Mouse (Mus musculus) lung, embryonic 16.5 days (tissue): ENCODE results near the gene Oas1a. TPM values are rescaled to one million over a fixed set of nuclear protein-coding genes. Genes with fewer than 3 reads are reported as not detected.

ENCODE experiments used
- ATAC-seq: fragments of 200-750 bp; cut with Nextera tagmentation; 2 replicates; pipeline ENCODE4 v1.8.0; 2017; ENCODE audit warnings: low read depth, mild to moderate bottlenecking, moderate library complexity
- H3K27ac ChIP-seq: fragments of 300-500 bp; sonication (generic); 2 replicates; pipeline ENCODE4 v1.5.1; 2014; ENCODE audit warnings: mild to moderate bottlenecking, control low read depth, low read length
- H3K27me3 ChIP-seq: fragments of 300-500 bp; sonication (generic); 2 replicates; pipeline ENCODE4 v1.6.1; 2014; ENCODE audit warnings: low read depth, low read length, mixed read lengths; ENCODE audit not compliant: control insufficient read depth, insufficient read depth
- H3K36me3 ChIP-seq: fragments of 300-500 bp; sonication (generic); 2 replicates; pipeline ENCODE4 v1.6.1; 2014; ENCODE audit warnings: low read length; ENCODE audit not compliant: control insufficient read depth, insufficient read depth
- H3K4me1 ChIP-seq: fragments of 300-500 bp; sonication (generic); replicated peaks from 2 replicates; pipeline ENCODE4 v1.6.1; 2014; ENCODE audit warnings: low read length, mixed read lengths; ENCODE audit not compliant: control insufficient read depth, insufficient read depth
- H3K4me2 ChIP-seq: fragments of 300-500 bp; sonication (generic); 2 replicates; pipeline ENCODE4 v1.6.1; 2014; ENCODE audit warnings: low read depth, low read length, control low read depth
- H3K4me3 ChIP-seq: fragments of 300-500 bp; sonication (generic); 2 replicates; pipeline ENCODE4 v1.5.1; 2014; ENCODE audit warnings: mild to moderate bottlenecking, low read length, control low read depth
- H3K9ac ChIP-seq: fragments of 300-500 bp; sonication (generic); 2 replicates; pipeline ENCODE4 v1.6.1; 2014; ENCODE audit warnings: low read length, control low read depth
- H3K9me3 ChIP-seq: fragments of 300-500 bp; sonication (generic); 2 replicates; pipeline ENCODE4 v1.6.1; 2016; ENCODE audit warnings: low read length; ENCODE audit not compliant: control insufficient read depth
- WGBS: fragments of 180-500 bp; shearing (Covaris S2); extraction: QIAGEN DNeasy Blood & Tissue Kit; methylation state at CpG from one replicate; pipeline ENCODE4 v1.1.7; 2014; 5-methylcytosine and 5-hydroxymethylcytosine counted together
- microRNA-seq: library from miRNA; unstranded; fragments of <30 nt; microRNA quantifications from one replicate; pipeline ENCODE4, GENCODE M21; 2016
- polyA plus RNA-seq: library from polyadenylated mRNA; unstranded; fragments of >200 nt; fragmentation: Nextera tagmentation; extraction: Ambion mirVana; gene quantifications from 2 replicates; pipeline ENCODE4 v1.2.1, GENCODE M21; 2015

Oas1a gene
- polyA plus RNA-seq, 1 experiment from 2014 or later, result 1.0 TPM

GRCm38 (mm10) chr5:120865336-120865860 is 41.9 kb downstream of the Oas1a start:
- Histone ChIP-seq H3K27me3 (no peaks in the 10 kb centered on the region), H3K9me3 (no peaks in the 10 kb centered on the region), H3K27ac (no peak overlapping the region), H3K9ac (no peak overlapping the region), H3K36me3 (no peaks in the 10 kb centered on the region), H3K4me1 (no peaks in the 10 kb centered on the region), H3K4me2 (no peak overlapping the region), H3K4me3 (no peak overlapping the region)
- ATAC-seq, result no peak
- WGBS, result 58% methylated on average over 3 of the region's 3 CpGs

- Histone ChIP-seq H3K27me3 (no peaks in the 10 kb centered on the region), H3K36me3 (no peaks in the 10 kb centered on the region), H3K27ac (no peak within 1 kb of the TSS), H3K9me3 (no peaks in the 10 kb centered on the region), H3K9ac (no peak within 1 kb of the TSS), H3K4me1 (no peaks in the 10 kb centered on the region), H3K4me3 (no peak within 1 kb of the TSS), H3K4me2 (no peak within 1 kb of the TSS)
- 29% methylated on average over 4 of the region's 4 CpGs for WGBS
- ATAC-seq, result no peak
Observed at GRCm38 (mm10) chr5:120861121-120861520, 46.2 kb downstream of the Oas1a start, which contains the start of gene Oas1h. Gene Oas1h (plus strand): TSS chr5:120861421.

GRCm38 (mm10) chr5:120859241-120859640 is 48.1 kb downstream of the Oas1a start:
- Histone ChIP-seq H3K27me3 (no peaks in the 10 kb centered on the region), H3K4me2 (no peak overlapping the region), H3K9me3 (peaks cover 2% of the 10 kb centered on the region), H3K27ac (no peak overlapping the region), H3K4me1 (no peaks in the 10 kb centered on the region), H3K4me3 (no peak overlapping the region), H3K9ac (no peak overlapping the region), H3K36me3 (no peaks in the 10 kb centered on the region)
- 63% methylated on average over 2 of the region's 2 CpGs for WGBS
- ATAC-seq, result no peak

- 57% methylated on average over 3 of the region's 3 CpGs for WGBS
- Histone ChIP-seq H3K27me3 (no peaks in the 10 kb centered on the region), H3K4me2 (no peak overlapping the region), H3K9me3 (peaks cover 5% of the 10 kb centered on the region), H3K4me3 (no peak overlapping the region), H3K27ac (no peak overlapping the region), H3K9ac (no peak overlapping the region), H3K36me3 (no peaks in the 10 kb centered on the region), H3K4me1 (no peaks in the 10 kb centered on the region)
- ATAC-seq, result no peak
Observed at GRCm38 (mm10) chr5:120849601-120850136, 57.7 kb downstream of the Oas1a start.

GRCm38 (mm10) chr5:120847067-120847466 is 60.3 kb downstream of the Oas1a start, which contains the start of gene Oas1f:
Gene Oas1f (plus strand): TSS chr5:120847367.
- no peak within 1 kb of the TSS for H3K4me3 ChIP-seq
- H3K9me3 ChIP-seq, result no peaks in the 10 kb centered on the region
- H3K36me3 ChIP-seq, result no peaks in the 10 kb centered on the region
- no peak within 1 kb of the TSS for H3K9ac ChIP-seq
- no peak within 1 kb of the TSS for H3K27ac ChIP-seq
- H3K27me3 ChIP-seq, result no peaks in the 10 kb centered on the region
- H3K4me1 ChIP-seq, result no peaks in the 10 kb centered on the region
- H3K4me2 ChIP-seq, result no peak within 1 kb of the TSS
- WGBS, result 59% methylated on average over 4 of the region's 4 CpGs
- ATAC-seq, result no peak

Small RNAs within 50 kb of the gene (microRNA-seq; reads per million reads assigned to microRNA genes)
- not detected for gene Gm22907

Other genes with a start within 250 kb of the Oas1a start
- gene Dtx1, start 195.6 kb downstream of the Oas1a start, polyA plus RNA-seq, result 2.4 and 3.2 TPM in 2 replicates
- 0.23 and 0.29 TPM in 2 replicates for gene Oas2, start 157.7 kb downstream of the Oas1a start, polyA plus RNA-seq
- 0.10 and 0.11 TPM in 2 replicates for gene Oas3, start 129.9 kb downstream of the Oas1a start, polyA plus RNA-seq
- not detected in 2 replicates for gene Oas1e, start 112.0 kb downstream of the Oas1a start, polyA plus RNA-seq
- gene Oas1c, start 95.0 kb downstream of the Oas1a start, polyA plus RNA-seq, result 0.69 and 1.1 TPM in 2 replicates
- gene Oas1f, start 60.2 kb downstream of the Oas1a start, polyA plus RNA-seq, result not detected in 2 replicates
- not detected in 2 replicates for gene Oas1h, start 46.1 kb downstream of the Oas1a start, polyA plus RNA-seq
- 0.20 and 0.21 TPM in 2 replicates for gene Oas1g, start 19.9 kb downstream of the Oas1a start, polyA plus RNA-seq
- not detected in 2 replicates for gene Oas1d, start 7.0 kb upstream of the Oas1a start, polyA plus RNA-seq
- gene Rph3a, start 102.6 kb upstream of the Oas1a start, polyA plus RNA-seq, result 0.06 and 0.10 TPM in 2 replicates